Mouse (Mus musculus): ENCODE data around the gene Mknk2. TPM values are rescaled to one million over a fixed set of nuclear protein-coding genes. Genes with fewer than 3 reads are reported as not detected.
"Not testable (repeated sequence)": the region's sequence is repeated elsewhere in the genome, so short reads cannot be mapped to it uniquely, and the experiment has no call there.

Gene Mknk2
- polyA plus RNA-seq, 2 experiments from 2014 or later: 37.3 to 51.7 TPM

GRCm38 (mm10) chr10:80649910-80650309 lies 28.0 kb downstream of the Mknk2 start:
- ATAC-seq: not testable (repeated sequence)

GRCm38 (mm10) chr10:80646936-80647335 lies 31.0 kb downstream of the Mknk2 start:
- ATAC-seq: no peak

GRCm38 (mm10) chr10:80635345-80635744 lies 42.6 kb downstream of the Mknk2 start:
- no peak for ATAC-seq

GRCm38 (mm10) chr10:80628925-80629324 lies 49.0 kb downstream of the Mknk2 start:
- peak; percentile 92 for ATAC-seq

- ATAC-seq: no peak
Measured at GRCm38 (mm10) chr10:80627685-80628084, 50.2 kb downstream of the Mknk2 start.

- no peak for ATAC-seq
Measured at GRCm38 (mm10) chr10:80625764-80626163, 52.1 kb downstream of the Mknk2 start.

- ATAC-seq: peak; percentile 13
Measured at GRCm38 (mm10) chr10:80623457-80624191, 54.3 kb downstream of the Mknk2 start.

GRCm38 (mm10) chr10:80622661-80623456 lies 55.1 kb downstream of the Mknk2 start, which contains the start of gene Csnk1g2:
Gene Csnk1g2, plus strand, starts transcription at chr10:80622838.
- no peak for ATAC-seq

GRCm38 (mm10) chr10:80621940-80622660 lies 55.8 kb downstream of the Mknk2 start:
- peak; percentile 80 for ATAC-seq

- no peak for ATAC-seq
Measured at GRCm38 (mm10) chr10:80621690-80621939, 56.3 kb downstream of the Mknk2 start.

GRCm38 (mm10) chr10:80620796-80621689 lies 56.9 kb downstream of the Mknk2 start:
- no peak for ATAC-seq

- no peak for ATAC-seq
Measured at GRCm38 (mm10) chr10:80620365-80620764, 57.5 kb downstream of the Mknk2 start.

- no peak for ATAC-seq
Measured at GRCm38 (mm10) chr10:80619465-80620244, 58.3 kb downstream of the Mknk2 start.

- ATAC-seq: peak; percentile 63
Measured at GRCm38 (mm10) chr10:80618181-80618580, 59.7 kb downstream of the Mknk2 start.

Other genes with a start within 250 kb of the Mknk2 start
- 1 to 10 TPM; 7.5 to 8.5 TPM for gene Tcf3, start 244.5 kb downstream of the Mknk2 start, polyA plus RNA-seq (2017; shearing (Covaris generic))
- gene Onecut3, start 183.3 kb downstream of the Mknk2 start, polyA plus RNA-seq (2017; shearing (Covaris generic)): not detected
- not detected for gene Atp8b3, start 139.0 kb downstream of the Mknk2 start, polyA plus RNA-seq (2017; shearing (Covaris generic))
- 10 to 100 TPM; 13.6 to 16.4 TPM for gene Rexo1, start 116.6 kb downstream of the Mknk2 start, polyA plus RNA-seq (2017; shearing (Covaris generic))
- gene Klf16, start 100.8 kb downstream of the Mknk2 start, polyA plus RNA-seq (2017; shearing (Covaris generic)): 1 to 10 TPM; 7.2 to 10.0 TPM
- 1 to 10 TPM; 2.3 to 9.7 TPM for gene Abhd17a, start 87.8 kb downstream of the Mknk2 start, polyA plus RNA-seq (2017; shearing (Covaris generic))
- 100 to 1,000 TPM in 1 of 2 experiments, 10 to 100 TPM in 1; 98.1 to 145 TPM for gene Scamp4, start 75.2 kb downstream of the Mknk2 start, polyA plus RNA-seq (2017; shearing (Covaris generic))
- gene Adat3, start 75.2 kb downstream of the Mknk2 start, polyA plus RNA-seq (2017; shearing (Covaris generic)): 1 to 10 TPM; 1.7 to 3.6 TPM
- gene Gm49322, start 72.1 kb downstream of the Mknk2 start, polyA plus RNA-seq (2017; shearing (Covaris generic)): 10 to 100 TPM; 11.1 to 13.6 TPM
- gene Csnk1g2, start 55.3 kb downstream of the Mknk2 start, polyA plus RNA-seq (2017; shearing (Covaris generic)): 10 to 100 TPM in 1 of 2 experiments, 1 to 10 TPM in 1; 6.9 to 12.8 TPM
- gene Btbd2, start 21.0 kb downstream of the Mknk2 start, polyA plus RNA-seq (2017; shearing (Covaris generic)): 1 to 10 TPM; 7.2 to 7.3 TPM
- gene Mob3a, start 23.9 kb upstream of the Mknk2 start, polyA plus RNA-seq (2017; shearing (Covaris generic)): 100 to 1,000 TPM; 265 to 359 TPM
- 100 to 1,000 TPM in 1 of 2 experiments, 10 to 100 TPM in 1; 89.2 to 116 TPM for gene Izumo4, start 24.1 kb upstream of the Mknk2 start, polyA plus RNA-seq (2017; shearing (Covaris generic))
- gene Ap3d1, start 64.2 kb upstream of the Mknk2 start, polyA plus RNA-seq (2017; shearing (Covaris generic)): 10 to 100 TPM; 26.7 to 29.1 TPM
- 10 to 100 TPM; 13.4 to 15.5 TPM for gene Dot1l, start 77.1 kb upstream of the Mknk2 start, polyA plus RNA-seq (2017; shearing (Covaris generic))
- gene Sf3a2, start 120.1 kb upstream of the Mknk2 start, polyA plus RNA-seq (2017; shearing (Covaris generic)): 10 to 100 TPM; 12.3 to 13.2 TPM
- gene Plekhj1, start 120.5 kb upstream of the Mknk2 start, polyA plus RNA-seq (2017; shearing (Covaris generic)): 100 to 1,000 TPM; 106 to 120 TPM
- not detected for gene Amh, start 127.1 kb upstream of the Mknk2 start, polyA plus RNA-seq (2017; shearing (Covaris generic))
- not detected for gene Jsrp1, start 135.4 kb upstream of the Mknk2 start, polyA plus RNA-seq (2017; shearing (Covaris generic))
- gene Oaz1, start 148.5 kb upstream of the Mknk2 start, polyA plus RNA-seq (2017; shearing (Covaris generic)): 1,000 to 10,000 TPM; 1,727 to 2,219 TPM
- gene Lingo3, start 165.9 kb upstream of the Mknk2 start, polyA plus RNA-seq (2017; shearing (Covaris generic)): not detected
- gene Lsm7, start 177.1 kb upstream of the Mknk2 start, polyA plus RNA-seq (2017; shearing (Covaris generic)): 100 to 1,000 TPM; 198 to 233 TPM
- 10 to 100 TPM; 12.2 to 22.2 TPM for gene Sppl2b, start 177.2 kb upstream of the Mknk2 start, polyA plus RNA-seq (2017; shearing (Covaris generic))
- not detected for gene Tmprss9, start 193.7 kb upstream of the Mknk2 start, polyA plus RNA-seq (2017; shearing (Covaris generic))
- gene Timm13, start 222.9 kb upstream of the Mknk2 start, polyA plus RNA-seq (2017; shearing (Covaris generic)): 100 to 1,000 TPM; 212 to 257 TPM
- gene Lmnb2, start 240.1 kb upstream of the Mknk2 start, polyA plus RNA-seq (2017; shearing (Covaris generic)): 1 to 10 TPM; 3.3 to 4.7 TPM

Data from CD4-positive, CD25-positive, alpha-beta regulatory T cell, adult 4 months (primary cell).